Comparison of ENCODE assay signal across 28 mouse cellular contexts in genomic region chr5:142450846-142451245, GRCm38 (mm10). TPM values are rescaled to one million over a fixed set of nuclear protein-coding genes. Genes with fewer than 3 reads are reported as not detected.
DNase-seq lines count a peak whose midpoint lies in the region; ATAC-seq and TF ChIP-seq lines count a peak whose summit lies in the region.
"Had no signal": no experiment of that assay in that cellular context is flagged by ENCODE, and none has a peak within 500 bp of the region (broad histone marks: within the 10 kb centered on the region; RNA-seq: fewer than 3 reads in every experiment).

No protein-coding gene starts in this region.

- 91% methylated on average over 9 of the region's 9 CpGs for WGBS in forebrain, embryonic 12.5 days
- WGBS in forebrain, embryonic 13.5 days, result 88% methylated on average over 9 of the region's 9 CpGs
- 89% methylated on average over 9 of the region's 9 CpGs for WGBS in hindbrain, embryonic 13.5 days
- 84% methylated on average over 9 of the region's 9 CpGs for WGBS in hindbrain, postnatal 0 days
- WGBS in intestine, postnatal 0 days, result 93% methylated on average over 9 of the region's 9 CpGs

- no peaks in the 10 kb centered on the region for H3K27me3 ChIP-seq in forebrain, embryonic 12.5 days
- no peaks in the 10 kb centered on the region for H3K27me3 ChIP-seq in forebrain, embryonic 13.5 days
- no peaks in the 10 kb centered on the region for H3K27me3 ChIP-seq in hindbrain, embryonic 13.5 days
- no peaks in the 10 kb centered on the region for H3K27me3 ChIP-seq in hindbrain, postnatal 0 days (ENCODE audit: insufficient read depth, low read length)
- H3K27me3 ChIP-seq in E14TG2a.4 (ENCODE audit: insufficient read depth, low read length), result no peaks in the 10 kb centered on the region
- no peaks in the 10 kb centered on the region for H3K27me3 ChIP-seq in intestine, postnatal 0 days (replicated peaks; ENCODE audit: control insufficient read depth, insufficient read depth, low read length)
- H3K27me3 ChIP-seq: CH12.LX; embryonic facial prominence, embryonic 12.5 days; embryonic facial prominence, embryonic 15.5 days; Patski had no signal

- H3K36me3 ChIP-seq in forebrain, embryonic 12.5 days (replicated peaks), result peaks cover 51% of the 10 kb centered on the region
- peaks cover 56% of the 10 kb centered on the region for H3K36me3 ChIP-seq in forebrain, embryonic 13.5 days (ENCODE audit: poor library complexity, severe bottlenecking)
- peaks cover 59% of the 10 kb centered on the region for H3K36me3 ChIP-seq in hindbrain, embryonic 13.5 days
- H3K36me3 ChIP-seq in hindbrain, postnatal 0 days (ENCODE audit: insufficient read depth, low read length), result peaks cover 29% of the 10 kb centered on the region
- H3K36me3 ChIP-seq in E14TG2a.4 (ENCODE audit: insufficient read depth, low read length), result peaks cover 64% of the 10 kb centered on the region
- peaks cover 40% of the 10 kb centered on the region for H3K36me3 ChIP-seq in ES-E14 (ENCODE audit: control insufficient read depth, insufficient read depth, low read length, poor library complexity, severe bottlenecking)
- H3K36me3 ChIP-seq in intestine, postnatal 0 days (ENCODE audit: control insufficient read depth, insufficient read depth), result peaks cover 65% of the 10 kb centered on the region

- no peak for DNase-seq in hindbrain, postnatal 0 days (ENCODE audit: low spot score)
- no peak for DNase-seq in ES-E14 (ENCODE audit: low read depth, low spot score)
- DNase-seq in right cerebral cortex, postnatal 14 days, result no peak
- DNase-seq: adrenal gland, adult 8-10 months; adrenal gland, postnatal 25 days; B cell, adult 2 months; cerebellum, adult 11-12 months; cerebellum, adult 9-10 months; cerebellum, postnatal 25 days; gastrocnemius, postnatal 10 days; gastrocnemius, postnatal 36 days; heart, postnatal 36 days; kidney, adult 2 months had no signal

- TF ChIP-seq CTCF in hindbrain, postnatal 0 days (IDR thresholded peaks at IDR 0.05; ENCODE audit: low read depth), result no peak
- TF ChIP-seq CTCF in E14TG2a.4 (conservative IDR thresholded peaks at IDR 0.05; ENCODE audit: low read length), result no peak
- no peak for TF ChIP-seq CTCF in intestine, postnatal 0 days (IDR thresholded peaks at IDR 0.05; ENCODE audit: low read depth)

- no peak for ATAC-seq in forebrain, embryonic 12.5 days (ENCODE audit: low FRiP score)
- no peak for ATAC-seq in forebrain, embryonic 13.5 days
- ATAC-seq in hindbrain, embryonic 13.5 days (ENCODE audit: low FRiP score), result no peak
- ATAC-seq in hindbrain, postnatal 0 days, result no peak
- ATAC-seq in intestine, postnatal 0 days, result no peak
- ATAC-seq: activated CD4-positive, CD25-positive, alpha-beta regulatory T cell, adult 4 months; forebrain, embryonic 14.5 days; hindbrain, embryonic 16.5 days; inflammation-experienced regulatory T-cells, adult 6 months; Patski had no signal

- in situ Hi-C loops in ES-E14 (cut with MboI; ENCODE audit: low sequenced_read_pairs in 2 of 2, unreplicated experiment in 2 of 2), result no loop called here

- no peak overlapping the region for H3K9ac ChIP-seq in forebrain, embryonic 12.5 days
- H3K9ac ChIP-seq in forebrain, embryonic 13.5 days, result no peak overlapping the region
- H3K9ac ChIP-seq in hindbrain, embryonic 13.5 days, result no peak overlapping the region; the same call in none of the 2 replicates
- H3K9ac ChIP-seq in hindbrain, postnatal 0 days (replicated peaks; ENCODE audit: low read length), result no peak overlapping the region
- no peak overlapping the region for H3K9ac ChIP-seq in ES-E14 (ENCODE audit: insufficient read depth, low read depth, low read length, poor library complexity, severe bottlenecking)
- H3K9ac ChIP-seq in intestine, postnatal 0 days (ENCODE audit: low read depth, low read length), result no peak overlapping the region
- H3K9ac ChIP-seq: embryonic facial prominence, embryonic 12.5 days; embryonic facial prominence, embryonic 15.5 days had no signal

- H3K4me1 ChIP-seq in forebrain, embryonic 12.5 days, result peaks cover 14% of the 10 kb centered on the region
- peaks cover 10% of the 10 kb centered on the region for H3K4me1 ChIP-seq in forebrain, embryonic 13.5 days
- H3K4me1 ChIP-seq in hindbrain, embryonic 13.5 days (replicated peaks), result peaks cover 19% of the 10 kb centered on the region
- peaks cover 7% of the 10 kb centered on the region; the same call in 1 of the 2 replicates for H3K4me1 ChIP-seq in hindbrain, postnatal 0 days (ENCODE audit: insufficient read depth, low read length)
- H3K4me1 ChIP-seq in E14TG2a.4 (replicated peaks; ENCODE audit: low read depth, low read length), result peaks cover 84% of the 10 kb centered on the region
- peaks cover 0 to 21% of the 10 kb centered on the region in 2 experiments; a peak in 1 of 4 replicates for H3K4me1 ChIP-seq in ES-E14 (ENCODE audit: control insufficient read depth in 2 of 2, insufficient read depth in 2 of 2, low read length in 2 of 2, poor library complexity in 1 of 2)
- no peaks in the 10 kb centered on the region for H3K4me1 ChIP-seq in intestine, postnatal 0 days (replicated peaks; ENCODE audit: control insufficient read depth, insufficient read depth, low read length)

- H3K9me3 ChIP-seq in forebrain, embryonic 12.5 days, result no peaks in the 10 kb centered on the region
- H3K9me3 ChIP-seq in forebrain, embryonic 13.5 days (replicated peaks), result no peaks in the 10 kb centered on the region
- no peaks in the 10 kb centered on the region for H3K9me3 ChIP-seq in hindbrain, embryonic 13.5 days
- no peaks in the 10 kb centered on the region for H3K9me3 ChIP-seq in hindbrain, postnatal 0 days (ENCODE audit: low read length)
- H3K9me3 ChIP-seq in E14TG2a.4 (ENCODE audit: low read length), result no peaks in the 10 kb centered on the region
- no peaks in the 10 kb centered on the region for H3K9me3 ChIP-seq in ES-E14 (ENCODE audit: control insufficient read depth, insufficient read depth, low read depth, low read length)
- no peaks in the 10 kb centered on the region for H3K9me3 ChIP-seq in intestine, postnatal 0 days (ENCODE audit: control insufficient read depth)
- H3K9me3 ChIP-seq: embryonic facial prominence, embryonic 12.5 days; embryonic facial prominence, embryonic 15.5 days; G1E had no signal

- H3K4me2 ChIP-seq in forebrain, embryonic 12.5 days, result no peak overlapping the region
- H3K4me2 ChIP-seq in forebrain, embryonic 13.5 days, result no peak overlapping the region
- H3K4me2 ChIP-seq in hindbrain, embryonic 13.5 days, result no peak overlapping the region
- no peak overlapping the region for H3K4me2 ChIP-seq in hindbrain, postnatal 0 days (ENCODE audit: low read depth, low read length)
- no peak overlapping the region for H3K4me2 ChIP-seq in intestine, postnatal 0 days (replicated peaks; ENCODE audit: low read depth)
- H3K4me2 ChIP-seq: embryonic facial prominence, embryonic 12.5 days; embryonic facial prominence, embryonic 15.5 days; heart, embryonic 11.5 days had no signal

- no peak overlapping the region for H3K4me3 ChIP-seq in forebrain, embryonic 12.5 days (replicated peaks)
- no peak overlapping the region for H3K4me3 ChIP-seq in forebrain, embryonic 13.5 days
- no peak overlapping the region for H3K4me3 ChIP-seq in hindbrain, embryonic 13.5 days
- no peak overlapping the region for H3K4me3 ChIP-seq in hindbrain, postnatal 0 days (ENCODE audit: low read length)
- H3K4me3 ChIP-seq in E14TG2a.4 (replicated peaks; ENCODE audit: low read length) (peak overlapping the region; percentile 68), ES-E14 (ENCODE audit: insufficient read depth in 1 of 2, low read depth in 1 of 2, low read length in 2 of 2, poor library complexity in 1 of 2, severe bottlenecking in 1 of 2) (no peak overlapping the region)
- no peak overlapping the region for H3K4me3 ChIP-seq in intestine, postnatal 0 days (ENCODE audit: low read depth, low read length)
- H3K4me3 ChIP-seq: embryonic facial prominence, embryonic 12.5 days; embryonic facial prominence, embryonic 15.5 days had no signal

- H3K27ac ChIP-seq in forebrain, embryonic 12.5 days, result peak overlapping the region; percentile 31; the same call in 1 of the 2 replicates
- no peak overlapping the region for H3K27ac ChIP-seq in forebrain, embryonic 13.5 days
- peak overlapping the region; percentile 12; the same call in 1 of the 2 replicates for H3K27ac ChIP-seq in hindbrain, embryonic 13.5 days
- no peak overlapping the region for H3K27ac ChIP-seq in hindbrain, postnatal 0 days
- peak overlapping the region; percentile 20; the same call in 1 of the 2 replicates for H3K27ac ChIP-seq in ES-E14 (ENCODE audit: insufficient read depth, low read depth, low read length, poor library complexity, severe bottlenecking)
- H3K27ac ChIP-seq in intestine, postnatal 0 days (ENCODE audit: low read depth, low read length), result no peak overlapping the region
- H3K27ac ChIP-seq: embryonic facial prominence, embryonic 12.5 days; embryonic facial prominence, embryonic 15.5 days had no signal

TF ChIP-seq in ES-E14, 5 proteins besides CTCF, POLR2A, EP300 and RAD21:
- TF ChIP-seq MAFK (IDR thresholded peaks at IDR 0.05; ENCODE audit: insufficient read depth, low read depth, low read length), result no peak
- TF ChIP-seq CHD2 (IDR thresholded peaks at IDR 0.05; ENCODE audit: low read depth, low read length), result no peak
- TF ChIP-seq ZNF384 (IDR thresholded peaks at IDR 0.05; ENCODE audit: low read depth, low read length), result no peak
- no peak for TF ChIP-seq ZC3H11A (IDR thresholded peaks at IDR 0.05; ENCODE audit: borderline replicate concordance, low read depth, low read length)
- TF ChIP-seq HCFC1 (IDR thresholded peaks at IDR 0.05; ENCODE audit: borderline replicate concordance, insufficient read depth, low read length), result no peak

RNA-seq across cellular contexts. Expression of gene Ap5z1, which starts 12.9 kb away (rescaled TPM):
- polyA plus RNA-seq in forebrain, embryonic 12.5 days (2016; fragmentation: Nextera tagmentation; extraction: Ambion mirVana), result 12.7 and 15.2 TPM in 2 replicates
- polyA plus RNA-seq in forebrain, embryonic 13.5 days (2015; fragmentation: Nextera tagmentation; extraction: Ambion mirVana), result 12.0 and 12.2 TPM in 2 replicates
- 12.8 and 15.2 TPM in 2 replicates for polyA plus RNA-seq in hindbrain, embryonic 13.5 days (2015; fragmentation: Nextera tagmentation; extraction: Ambion mirVana)
- 12.8 and 22.1 TPM in 2 replicates for total RNA-seq in hindbrain, postnatal 0 days (2014; rRNA removed)
- polyA plus RNA-seq in hindbrain, postnatal 0 days (2015; fragmentation: Nextera tagmentation; extraction: Ambion mirVana), result 7.5 and 7.9 TPM in 2 replicates
- total RNA-seq in ES-E14 (2012; rRNA removed), result 17.4 and 26.3 TPM in 2 replicates
- 9.0 and 9.8 TPM in 2 replicates for polyA plus RNA-seq in intestine, postnatal 0 days (2015; fragmentation: Nextera tagmentation; extraction: Ambion mirVana)

RNA-seq across cellular contexts. Expression of gene Foxk1, which starts 49.5 kb away (rescaled TPM):
- polyA plus RNA-seq in forebrain, embryonic 12.5 days (2016; fragmentation: Nextera tagmentation; extraction: Ambion mirVana), result 5.2 and 5.9 TPM in 2 replicates
- 3.1 and 3.3 TPM in 2 replicates for polyA plus RNA-seq in forebrain, embryonic 13.5 days (2015; fragmentation: Nextera tagmentation; extraction: Ambion mirVana)
- polyA plus RNA-seq in hindbrain, embryonic 13.5 days (2015; fragmentation: Nextera tagmentation; extraction: Ambion mirVana), result 5.3 and 5.6 TPM in 2 replicates
- total RNA-seq in hindbrain, postnatal 0 days (2014; rRNA removed), result 23.3 and 24.0 TPM in 2 replicates
- polyA plus RNA-seq in hindbrain, postnatal 0 days (2015; fragmentation: Nextera tagmentation; extraction: Ambion mirVana), result 4.6 and 6.0 TPM in 2 replicates
- total RNA-seq in ES-E14 (2012; rRNA removed), result 9.9 and 10.7 TPM in 2 replicates
- polyA plus RNA-seq in intestine, postnatal 0 days (2015; fragmentation: Nextera tagmentation; extraction: Ambion mirVana), result 2.6 and 4.5 TPM in 2 replicates

Comparison
In these comparisons a context has a peak if more than half of its experiments do, and no peak if none do; other contexts are left out.
1. H3K27ac ChIP-seq: peak in forebrain, embryonic 12.5 days (single experiment), hindbrain, embryonic 13.5 days (single experiment) and ES-E14 (single experiment); none in forebrain, embryonic 13.5 days (single experiment), hindbrain, postnatal 0 days (single experiment) and intestine, postnatal 0 days (single experiment).